Comparison of ENCODE assay signal across 22 mouse cellular contexts in genomic region chr14:20977726-20978125, GRCm38 (mm10). TPM values are rescaled to one million over a fixed set of nuclear protein-coding genes. Genes with fewer than 3 reads are reported as not detected.
DNase-seq lines count a peak whose midpoint lies in the region; ATAC-seq and TF ChIP-seq lines count a peak whose summit lies in the region.
"Had no signal": no experiment of that assay in that cellular context is flagged by ENCODE, and none has a peak within 500 bp of the region (broad histone marks: within the 10 kb centered on the region; RNA-seq: fewer than 3 reads in every experiment).

No protein-coding gene starts in this region.

- WGBS in heart, embryonic 15.5 days: 35% methylated on average over 2 of the region's 2 CpGs

- TF ChIP-seq EP300 in MEL (IDR thresholded peaks at IDR 0.05; ENCODE audit: low read depth in 1 of 2, low read length in 2 of 2): no peak

- intact Hi-C loops in gastrocnemius, adult 2 months (cut with DNase I): no loop called here
- intact Hi-C loops in gastrocnemius, postnatal 36 days (cut with DNase I): no loop called here
- intact Hi-C loops in heart, postnatal 25 days (cut with DNase I): no loop called here

- H3K4me3 ChIP-seq in gastrocnemius, adult 2 months: no peak overlapping the region
- no peak overlapping the region for H3K4me3 ChIP-seq in heart, embryonic 15.5 days
- no peak overlapping the region for H3K4me3 ChIP-seq in MEL (ENCODE audit: control insufficient read depth in 1 of 2, insufficient read depth in 1 of 2, low read depth in 2 of 2, low read length in 2 of 2)
- H3K4me3 ChIP-seq: kidney, embryonic 15.5 days; limb, embryonic 13.5 days; liver, embryonic 15.5 days; neural tube, embryonic 12.5 days had no signal

- no peak for ATAC-seq in heart, embryonic 15.5 days (replicated peaks; ENCODE audit: insufficient number of reproducible peaks, insufficient read depth, low FRiP score, low read depth)
- ATAC-seq: forebrain, postnatal 0 days; intestine, postnatal 0 days; Patski had no signal

- peaks cover 21% of the 10 kb centered on the region for H3K4me1 ChIP-seq in heart, embryonic 15.5 days (replicated peaks)
- H3K4me1 ChIP-seq in MEL (ENCODE audit: control insufficient read depth in 1 of 2, insufficient read depth in 2 of 2, low read length in 2 of 2): peaks cover 6 to 10% of the 10 kb centered on the region in 2 experiments; a peak in 3 of 4 replicates
- H3K4me1 ChIP-seq: limb, embryonic 13.5 days; neural tube, embryonic 12.5 days had no signal

- no peak for DNase-seq in gastrocnemius, adult 2 months
- no peak for DNase-seq in gastrocnemius, postnatal 36 days
- DNase-seq in heart, postnatal 25 days (ENCODE audit: low spot score): no peak
- DNase-seq in MEL (ENCODE audit: low read depth, low spot score): peak; percentile 41
- DNase-seq in adrenal gland, postnatal 14 days: peak; percentile 53
- no peak for DNase-seq in kidney, adult 9 months
- DNase-seq: cerebellum, adult 11-12 months; cerebellum, postnatal 14 days; forebrain, postnatal 0 days; kidney, postnatal 4 days; lung, postnatal 4 days; midbrain, embryonic 14.5 days; right cerebral cortex, postnatal 14 days; thymus, postnatal 14 days had no signal

- H3K9me3 ChIP-seq in heart, embryonic 15.5 days (replicated peaks): no peaks in the 10 kb centered on the region
- no peaks in the 10 kb centered on the region for H3K9me3 ChIP-seq in MEL (replicated peaks; ENCODE audit: insufficient read depth, low read length)
- H3K9me3 ChIP-seq: kidney, embryonic 15.5 days; limb, embryonic 13.5 days; liver, embryonic 15.5 days; neural tube, embryonic 12.5 days had no signal

- H3K36me3 ChIP-seq in heart, embryonic 15.5 days: peaks cover 6% of the 10 kb centered on the region
- peaks cover 0 to 22% of the 10 kb centered on the region in 2 experiments; a peak in 2 of 4 replicates for H3K36me3 ChIP-seq in MEL (ENCODE audit: control insufficient read depth in 1 of 2, insufficient read depth in 2 of 2, low read length in 2 of 2)

- no peaks in the 10 kb centered on the region for H3K27me3 ChIP-seq in heart, embryonic 15.5 days
- H3K27me3 ChIP-seq in MEL (ENCODE audit: control insufficient read depth in 1 of 2, insufficient read depth in 2 of 2, low read length in 2 of 2): no peaks in the 10 kb centered on the region
- H3K27me3 ChIP-seq: kidney, embryonic 15.5 days; limb, embryonic 13.5 days; liver, embryonic 15.5 days; neural tube, embryonic 12.5 days; Patski had no signal

- no peak overlapping the region for H3K4me2 ChIP-seq in heart, embryonic 15.5 days
- H3K4me2 ChIP-seq: kidney, embryonic 15.5 days; limb, embryonic 13.5 days; liver, embryonic 15.5 days; neural tube, embryonic 12.5 days had no signal

- peak overlapping the region; percentile 63 for H3K27ac ChIP-seq in gastrocnemius, adult 2 months
- peak overlapping the region; percentile 55 for H3K27ac ChIP-seq in heart, embryonic 15.5 days
- no peak overlapping the region for H3K27ac ChIP-seq in MEL (ENCODE audit: control insufficient read depth, low read depth, low read length)
- H3K27ac ChIP-seq: kidney, embryonic 15.5 days; limb, embryonic 13.5 days; liver, embryonic 15.5 days; neural tube, embryonic 12.5 days; stomach, postnatal 0 days had no signal

- TF ChIP-seq RAD21 in MEL (IDR thresholded peaks at IDR 0.05; ENCODE audit: low read depth, low read length): no peak

- TF ChIP-seq POLR2A in MEL (IDR thresholded peaks at IDR 0.05; ENCODE audit: control insufficient read depth in 1 of 2, insufficient read depth in 1 of 2, low read depth in 1 of 2, low read length in 2 of 2, poor library complexity in 1 of 2): no peak

- TF ChIP-seq CTCF in gastrocnemius, adult 2 months (IDR thresholded peaks at IDR 0.05): no peak
- TF ChIP-seq CTCF in MEL (IDR thresholded peaks at IDR 0.05 in 2 of 3, conservative IDR thresholded peaks at IDR 0.05 in 1 of 3; ENCODE audit: control insufficient read depth in 1 of 3, insufficient read depth in 1 of 3, low read depth in 2 of 3, low read length in 3 of 3, poor library complexity in 1 of 3, severe bottlenecking in 1 of 3): no peak

- no peak overlapping the region for H3K9ac ChIP-seq in heart, embryonic 15.5 days
- no peak overlapping the region for H3K9ac ChIP-seq in MEL (ENCODE audit: control insufficient read depth, low read depth, low read length, poor library complexity, severe bottlenecking)
- H3K9ac ChIP-seq: forebrain, postnatal 0 days; kidney, embryonic 15.5 days; limb, embryonic 13.5 days; liver, embryonic 15.5 days; neural tube, embryonic 12.5 days had no signal

- no peaks in the 10 kb centered on the region for H3K79me2 ChIP-seq in MEL (ENCODE audit: control insufficient read depth, insufficient read depth, low read length, poor library complexity)

TF ChIP-seq in MEL, 35 proteins besides CTCF, POLR2A, EP300 and RAD21:
- TF ChIP-seq TCF12 (IDR thresholded peaks at IDR 0.05; ENCODE audit: low read depth, low read length): no peak
- TF ChIP-seq GATA1 (IDR thresholded peaks at IDR 0.05; ENCODE audit: low read depth, low read length): 0 out of 2 replicates have a peak, but pooled peaks have one; percentile 46
- TF ChIP-seq SIN3A (IDR thresholded peaks at IDR 0.05; ENCODE audit: low read length): no peak

RNA-seq across cellular contexts. Expression of gene Vcl, which starts 48.5 kb away (rescaled TPM):
- 10 to 100 TPM; 60.0 to 79.2 TPM for total RNA-seq in gastrocnemius, adult 2 months (2021)
- total RNA-seq in gastrocnemius, postnatal 36 days (2021): 10 to 100 TPM; 70.9 to 91.6 TPM
- polyA plus RNA-seq in heart, embryonic 15.5 days (2015; fragmentation: Nextera tagmentation; extraction: Ambion mirVana): 82.2 and 89.1 TPM in 2 replicates
- total RNA-seq in heart, postnatal 25 days (2021): 100 to 1,000 TPM; 126 to 132 TPM
- total RNA-seq in MEL (2012; rRNA removed): 11.7 and 14.7 TPM in 2 replicates
- 10 to 100 TPM in 1 of 2 experiments, not detected in 1; 30.3 TPM for polyA plus RNA-seq in MEL (2012; ENCODE audit: insufficient read depth in 1 of 2, insufficient read length in 2 of 2, low read depth in 1 of 2, low replicate concordance in 2 of 2, missing spikeins in 1 of 2)
- total RNA-seq in adrenal gland, postnatal 14 days (2021): 93.6 and 93.9 TPM in 2 replicates

Comparison
In these comparisons a context has a peak if more than half of its experiments do, and no peak if none do; other contexts are left out.
1. DNase-seq: peak in MEL (single experiment) and adrenal gland, postnatal 14 days (single experiment); none in gastrocnemius, adult 2 months (single experiment), gastrocnemius, postnatal 36 days (0 of 2), heart, postnatal 25 days (single experiment) and kidney, adult 9 months (single experiment).